Mouse (Mus musculus): Measurements from ENCODE around the gene Eif5a. TPM values are rescaled to one million over a fixed set of nuclear protein-coding genes. Genes with fewer than 3 reads are reported as not detected.

The Eif5a gene
- total and polyA plus RNA-seq, 3 experiments, result 763 to 2,879 (median 1,285) TPM

GRCm38 (mm10) chr11:69937834-69938233 lies 16.1 kb upstream of the Eif5a start:
- no peak for DNase-seq (ENCODE audit: low spot score)
- TF ChIP-seq GATA1 (IDR thresholded peaks at IDR 0.05; ENCODE audit: borderline replicate concordance, low read length), result no peak
- no peak for TF ChIP-seq TAL1 (conservative IDR thresholded peaks at IDR 0.05; ENCODE audit: low read depth, low read length)
- no peak for TF ChIP-seq POLR2AphosphoS5 (IDR thresholded peaks at IDR 0.05; ENCODE audit: insufficient replicate concordance, low read depth, low read length)
- no peak for TF ChIP-seq CTCF (IDR thresholded peaks at IDR 0.05; ENCODE audit: low read depth, low read length)
- no peak for TF ChIP-seq GATA2 (IDR thresholded peaks at IDR 0.05; ENCODE audit: borderline replicate concordance, low read depth, low read length)
- peaks cover 78% of the 10 kb centered on the region for H3K27me3 ChIP-seq (ENCODE audit: insufficient read depth, low read length)
- no peaks in the 10 kb centered on the region for H3K36me3 ChIP-seq (replicated peaks)
- peaks cover 18% of the 10 kb centered on the region for H3K4me1 ChIP-seq (ENCODE audit: insufficient read depth, low read depth, low read length)
- H3K4me3 ChIP-seq (ENCODE audit: low read depth, low read length), result no peak overlapping the region
- H3K9me3 ChIP-seq (replicated peaks), result peaks cover 12% of the 10 kb centered on the region
- no peak for ATAC-seq (ENCODE audit: extremely low read depth, insufficient number of reproducible peaks, low FRiP score, poor library complexity, severe bottlenecking)

GRCm38 (mm10) chr11:69937385-69937784 lies 15.6 kb upstream of the Eif5a start:
- Histone ChIP-seq H3K4me3 (ENCODE audit: low read depth, low read length) (no peak overlapping the region), H3K36me3 (replicated peaks) (no peaks in the 10 kb centered on the region), H3K27me3 (ENCODE audit: insufficient read depth, low read length) (peaks cover 74% of the 10 kb centered on the region), H3K9me3 (replicated peaks) (peaks cover 12% of the 10 kb centered on the region), H3K4me1 (ENCODE audit: insufficient read depth, low read depth, low read length) (peaks cover 21% of the 10 kb centered on the region)
- DNase-seq (ENCODE audit: low spot score) (no peak), ATAC-seq (ENCODE audit: extremely low read depth, insufficient number of reproducible peaks, low FRiP score, poor library complexity, severe bottlenecking) (no peak)
- TF ChIP-seq GATA1 (IDR thresholded peaks at IDR 0.05; ENCODE audit: borderline replicate concordance, low read length) (no peak), TAL1 (conservative IDR thresholded peaks at IDR 0.05; ENCODE audit: low read depth, low read length) (no peak), POLR2AphosphoS5 (IDR thresholded peaks at IDR 0.05; ENCODE audit: insufficient replicate concordance, low read depth, low read length) (no peak), CTCF (IDR thresholded peaks at IDR 0.05; ENCODE audit: low read depth, low read length) (no peak), GATA2 (IDR thresholded peaks at IDR 0.05; ENCODE audit: borderline replicate concordance, low read depth, low read length) (no peak)

GRCm38 (mm10) chr11:69936714-69937347 lies 15.1 kb upstream of the Eif5a start:
- Histone ChIP-seq H3K36me3 (replicated peaks) (no peaks in the 10 kb centered on the region), H3K4me1 (ENCODE audit: insufficient read depth, low read depth, low read length) (peaks cover 27% of the 10 kb centered on the region)
- no peak for ATAC-seq (ENCODE audit: extremely low read depth, insufficient number of reproducible peaks, low FRiP score, poor library complexity, severe bottlenecking)

GRCm38 (mm10) chr11:69936156-69936555 lies 14.4 kb upstream of the Eif5a start:
- peaks cover 12% of the 10 kb centered on the region for H3K9me3 ChIP-seq (replicated peaks)
- no peaks in the 10 kb centered on the region for H3K36me3 ChIP-seq (replicated peaks)
- no peak for DNase-seq (ENCODE audit: low spot score)
- peaks cover 67% of the 10 kb centered on the region for H3K27me3 ChIP-seq (ENCODE audit: insufficient read depth, low read length)
- TF ChIP-seq CTCF (IDR thresholded peaks at IDR 0.05; ENCODE audit: low read depth, low read length), result no peak
- TF ChIP-seq GATA1 (IDR thresholded peaks at IDR 0.05; ENCODE audit: borderline replicate concordance, low read length), result no peak
- TF ChIP-seq GATA2 (IDR thresholded peaks at IDR 0.05; ENCODE audit: borderline replicate concordance, low read depth, low read length), result no peak
- TF ChIP-seq TAL1 (conservative IDR thresholded peaks at IDR 0.05; ENCODE audit: low read depth, low read length), result no peak
- H3K4me1 ChIP-seq (ENCODE audit: insufficient read depth, low read depth, low read length), result peaks cover 34% of the 10 kb centered on the region
- H3K4me3 ChIP-seq (ENCODE audit: low read depth, low read length), result no peak overlapping the region
- no peak for ATAC-seq (ENCODE audit: extremely low read depth, insufficient number of reproducible peaks, low FRiP score, poor library complexity, severe bottlenecking)

More at GRCm38 (mm10) chr11:69936714-69937347, 15.1 kb upstream of the Eif5a start:
- Histone ChIP-seq H3K4me3 (ENCODE audit: low read depth, low read length) (no peak overlapping the region), H3K9me3 (replicated peaks) (peaks cover 12% of the 10 kb centered on the region), H3K27me3 (ENCODE audit: insufficient read depth, low read length) (peaks cover 70% of the 10 kb centered on the region)
- no peak for TF ChIP-seq POLR2AphosphoS5 (IDR thresholded peaks at IDR 0.05; ENCODE audit: insufficient replicate concordance, low read depth, low read length)
- no peak for TF ChIP-seq GATA1 (IDR thresholded peaks at IDR 0.05; ENCODE audit: borderline replicate concordance, low read length)
- no peak for TF ChIP-seq GATA2 (IDR thresholded peaks at IDR 0.05; ENCODE audit: borderline replicate concordance, low read depth, low read length)
- TF ChIP-seq CTCF (IDR thresholded peaks at IDR 0.05; ENCODE audit: low read depth, low read length), result no peak
- TF ChIP-seq TAL1 (conservative IDR thresholded peaks at IDR 0.05; ENCODE audit: low read depth, low read length), result no peak
- DNase-seq (ENCODE audit: low spot score), result no peak

- Histone ChIP-seq H3K9me3 (replicated peaks) (peaks cover 12% of the 10 kb centered on the region), H3K4me1 (ENCODE audit: insufficient read depth, low read depth, low read length) (peaks cover 38% of the 10 kb centered on the region), H3K36me3 (replicated peaks) (no peaks in the 10 kb centered on the region), H3K27me3 (ENCODE audit: insufficient read depth, low read length) (peaks cover 60% of the 10 kb centered on the region), H3K4me3 (ENCODE audit: low read depth, low read length) (peak within 1 kb of the TSS; percentile 27; the same call in 1 of the 2 replicates)
- ATAC-seq (ENCODE audit: extremely low read depth, insufficient number of reproducible peaks, low FRiP score, poor library complexity, severe bottlenecking) (no peak), DNase-seq (ENCODE audit: low spot score) (no peak)
- TF ChIP-seq CTCF (IDR thresholded peaks at IDR 0.05; ENCODE audit: low read depth, low read length) (no peak), GATA2 (IDR thresholded peaks at IDR 0.05; ENCODE audit: borderline replicate concordance, low read depth, low read length) (no peak), TAL1 (conservative IDR thresholded peaks at IDR 0.05; ENCODE audit: low read depth, low read length) (no peak), POLR2AphosphoS5 (IDR thresholded peaks at IDR 0.05; ENCODE audit: insufficient replicate concordance, low read depth, low read length) (no peak), GATA1 (IDR thresholded peaks at IDR 0.05; ENCODE audit: borderline replicate concordance, low read length) (no peak)
These were observed 13.6 kb upstream of the Eif5a start, which contains the start of gene Ybx2 for GRCm38 (mm10) chr11:69935137-69935879. TSS of gene Ybx2 (plus strand) at chr11:69935796.

- TF ChIP-seq CTCF (IDR thresholded peaks at IDR 0.05; ENCODE audit: low read depth, low read length) (no peak), GATA2 (IDR thresholded peaks at IDR 0.05; ENCODE audit: borderline replicate concordance, low read depth, low read length) (no peak), POLR2AphosphoS5 (IDR thresholded peaks at IDR 0.05; ENCODE audit: insufficient replicate concordance, low read depth, low read length) (no peak), GATA1 (IDR thresholded peaks at IDR 0.05; ENCODE audit: borderline replicate concordance, low read length) (no peak)
- DNase-seq (ENCODE audit: low spot score), result no peak
- Histone ChIP-seq H3K9me3 (replicated peaks) (peaks cover 14% of the 10 kb centered on the region), H3K36me3 (replicated peaks) (no peaks in the 10 kb centered on the region), H3K4me1 (ENCODE audit: insufficient read depth, low read depth, low read length) (peaks cover 44% of the 10 kb centered on the region), H3K27me3 (ENCODE audit: insufficient read depth, low read length) (peaks cover 54% of the 10 kb centered on the region), H3K4me3 (ENCODE audit: low read depth, low read length) (no peak overlapping the region)
- ATAC-seq (ENCODE audit: extremely low read depth, insufficient number of reproducible peaks, low FRiP score, poor library complexity, severe bottlenecking), result no peak
These were observed 12.9 kb upstream of the Eif5a start for GRCm38 (mm10) chr11:69934681-69935080.
